Mouse (Mus musculus) cortical plate, adult 2 months (tissue): Measurements from ENCODE around the gene Wars2.

Experiments used
- CTCF ChIP-seq: fragments of 200-500 bp; IDR thresholded peaks from 2 replicates; pipeline ENCODE4 v1.5.1; 2011; ENCODE audit warnings: mild to moderate bottlenecking, control low read depth, low read length; ENCODE audit not compliant: insufficient read depth; ENCODE audit errors: extremely low read depth
- POLR2A ChIP-seq: fragments of 200-500 bp; IDR thresholded peaks from 2 replicates; pipeline ENCODE4 v1.6.1; 2011; ENCODE audit warnings: mild to moderate bottlenecking, low read length, control low read depth; ENCODE audit not compliant: insufficient read depth; ENCODE audit errors: extremely low read depth

- no peak for TF ChIP-seq CTCF
- no peak for TF ChIP-seq POLR2A
These were observed 111.7 kb downstream of the Wars2 start for GRCm38 (mm10) chr3:99252461-99253091.
